Mouse (Mus musculus) cerebellum, postnatal 25 days (tissue): ENCODE data around the gene Olfr624.
"Not testable (repeated sequence)": the region's sequence is repeated elsewhere in the genome, so short reads cannot be mapped to it uniquely, and the experiment has no call there.

ENCODE experiments used
- DNase-seq, 2 experiments: peaks; one replicate each; pipeline ENCODE4 v3.0.0; 2021; ENCODE audit warnings: mixed read lengths in 2 of 2

Olfr624 gene

DNA sequence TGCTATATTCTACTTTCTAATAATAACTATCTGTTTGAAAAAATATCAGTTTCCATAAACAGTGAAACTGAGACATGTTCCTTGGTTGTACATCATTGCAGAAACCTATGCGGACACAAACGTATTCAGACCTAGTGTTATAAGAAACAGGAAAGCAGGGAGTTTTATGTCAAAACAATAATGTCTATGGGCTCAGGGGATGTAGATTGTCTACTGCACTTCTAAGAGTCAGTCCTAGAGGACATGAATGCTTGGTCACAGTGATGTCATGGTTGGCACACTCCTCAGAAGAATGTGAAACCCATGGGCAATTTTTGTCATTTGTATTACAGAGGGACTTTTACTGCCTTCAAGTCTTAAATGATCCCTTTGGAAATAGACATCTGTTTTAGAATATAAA, at the start of gene Olfr624:
TSS of gene Olfr624 (minus strand) at position 101 of the 400 bp plus-strand sequence.
- no peak for DNase-seq

DNA sequence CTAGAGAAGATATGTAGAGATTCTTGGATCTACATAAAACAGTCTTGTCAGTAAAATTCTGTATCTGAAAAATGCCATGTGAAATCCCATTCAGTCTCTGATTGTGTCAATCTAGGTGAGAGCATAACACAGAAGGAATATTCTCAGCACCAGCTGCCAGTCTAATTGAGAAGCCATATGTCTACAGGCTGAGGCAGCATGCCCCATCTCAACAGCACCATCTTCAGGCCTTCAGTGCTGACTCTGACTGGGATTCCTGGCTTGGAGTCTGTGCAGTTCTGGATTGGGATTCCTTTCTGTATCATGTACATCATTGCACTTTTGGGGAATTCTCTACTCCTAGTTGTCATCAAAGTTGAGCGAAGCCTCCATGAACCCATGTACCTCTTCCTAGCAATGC, 45.4 kb upstream of the Olfr624 start:
- DNase-seq, result not testable (repeated sequence)

DNA sequence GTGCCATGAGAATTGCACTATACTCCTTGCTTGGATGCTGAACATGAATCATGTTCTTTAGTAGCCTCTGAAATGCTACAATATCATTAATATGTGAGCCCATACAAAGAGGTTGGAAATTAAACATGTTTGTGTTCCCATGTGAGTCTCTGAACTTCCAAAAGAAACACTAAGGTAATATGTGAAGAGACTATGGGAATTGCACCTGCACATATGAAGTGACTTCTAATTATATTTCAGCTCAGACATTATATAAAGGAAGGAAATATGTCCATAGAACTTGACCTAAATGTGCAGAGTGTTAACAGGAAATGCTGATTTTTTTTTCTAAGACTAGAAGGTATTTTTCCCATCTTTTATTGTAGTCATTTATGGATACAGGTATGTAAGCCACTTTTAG, 43.4 kb upstream of the Olfr624 start, which contains the start of gene Olfr243:
TSS of gene Olfr243 (plus strand) at position 301 of the 400 bp plus-strand sequence.
- no peak for DNase-seq

DNA sequence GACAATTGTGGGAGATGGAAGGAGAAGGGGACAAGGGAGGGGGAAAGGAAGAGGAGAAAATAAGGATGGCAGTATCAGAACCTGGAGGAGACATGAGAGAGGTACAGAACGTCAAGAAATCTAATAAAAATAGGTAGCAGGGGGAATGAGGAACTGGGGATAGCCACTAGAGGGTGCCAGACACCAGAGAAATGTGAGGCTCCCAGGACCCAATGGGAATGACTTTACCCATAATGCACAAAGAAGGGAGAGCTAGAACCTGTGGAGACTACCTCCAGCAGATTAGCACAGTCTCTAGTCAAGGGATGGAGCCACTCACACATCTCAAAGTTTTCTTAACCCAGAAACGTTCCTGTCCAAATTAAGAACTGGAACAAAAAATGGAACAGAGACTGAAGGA, 41.0 kb upstream of the Olfr624 start:
- DNase-seq, result no peak

DNA sequence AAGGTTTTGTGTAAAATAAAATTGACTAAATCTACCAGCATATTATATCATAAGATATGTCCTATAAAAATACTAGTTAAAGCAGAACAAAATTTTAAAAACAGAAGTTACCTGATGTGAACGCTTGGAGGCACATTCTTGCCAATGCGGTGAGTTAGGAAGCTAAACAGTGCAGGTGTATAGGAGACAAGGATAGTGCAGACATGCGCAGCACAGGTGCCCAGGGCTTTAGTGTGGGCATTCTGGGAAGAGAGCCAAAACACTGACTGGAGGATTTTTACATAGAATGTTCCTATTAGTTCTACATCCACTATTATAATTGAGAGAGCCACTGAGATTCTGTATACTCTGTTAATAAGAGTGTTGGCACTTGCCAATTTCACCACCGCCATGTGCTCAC, 28.5 kb upstream of the Olfr624 start:
- no peak for DNase-seq

DNA sequence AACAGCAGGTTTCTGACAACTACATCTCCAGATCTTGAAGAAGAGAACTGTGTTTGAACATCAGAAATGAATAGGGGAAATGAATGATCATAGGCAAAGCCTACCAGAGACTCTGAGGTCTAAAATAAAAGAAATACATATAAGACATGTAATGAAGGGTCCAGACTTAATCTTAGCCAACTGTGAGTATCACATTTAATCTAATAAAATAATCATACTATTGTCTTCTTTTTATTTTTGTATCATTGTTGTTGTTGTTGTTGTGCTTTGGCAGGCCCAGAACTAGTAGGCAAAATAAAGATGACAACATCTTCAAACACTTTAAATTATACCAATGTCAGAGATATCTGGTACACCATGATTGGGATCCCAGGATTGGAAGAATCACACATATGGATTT, 11.4 kb upstream of the Olfr624 start, which contains the start of gene Olfr625-ps1:
TSS of gene Olfr625-ps1 (plus strand) at position 301 of the 400 bp plus-strand sequence.
- no peak for DNase-seq

DNA sequence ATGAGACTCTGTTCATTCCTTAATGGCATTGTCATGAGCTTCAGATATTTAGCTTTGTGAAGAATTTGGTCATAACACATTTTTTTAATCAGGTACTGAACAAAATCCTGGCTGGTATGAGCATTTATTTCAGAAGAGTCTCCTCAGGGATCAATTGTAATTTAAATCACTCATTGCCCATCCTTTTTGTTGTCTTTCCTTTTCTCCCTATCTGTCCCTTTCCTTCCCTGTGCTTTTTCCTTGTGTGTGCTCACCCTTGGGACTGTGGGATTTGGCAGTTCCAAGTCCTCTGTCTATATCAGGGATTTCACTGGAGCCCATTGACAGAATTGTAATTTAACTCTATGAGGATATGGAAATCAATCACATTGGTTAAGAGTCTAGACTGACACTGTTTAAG, 7.4 kb downstream of the Olfr624 start, which contains the start of gene Olfr623:
TSS of gene Olfr623 (minus strand) at position 101 of the 400 bp plus-strand sequence.
- DNase-seq, result no peak

DNA sequence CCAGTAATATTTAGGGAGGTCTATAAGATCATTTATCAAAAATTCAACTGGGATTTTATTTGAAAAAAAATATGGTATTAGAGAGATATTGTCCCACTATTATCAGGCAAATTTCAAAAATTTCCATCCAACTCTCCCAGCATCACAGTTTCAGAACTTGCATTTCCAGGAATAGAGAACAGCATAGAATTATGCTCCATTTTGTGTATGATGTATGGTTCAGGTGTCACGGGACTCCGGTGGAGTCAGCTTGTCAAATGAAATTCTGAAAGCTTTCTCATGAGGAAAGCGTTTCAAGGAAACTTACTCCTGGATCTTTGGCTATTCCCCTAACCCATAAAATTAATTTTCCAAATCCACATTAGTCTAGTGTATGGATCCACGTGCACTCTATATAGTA, 26.9 kb downstream of the Olfr624 start:
- no peak for DNase-seq

DNA sequence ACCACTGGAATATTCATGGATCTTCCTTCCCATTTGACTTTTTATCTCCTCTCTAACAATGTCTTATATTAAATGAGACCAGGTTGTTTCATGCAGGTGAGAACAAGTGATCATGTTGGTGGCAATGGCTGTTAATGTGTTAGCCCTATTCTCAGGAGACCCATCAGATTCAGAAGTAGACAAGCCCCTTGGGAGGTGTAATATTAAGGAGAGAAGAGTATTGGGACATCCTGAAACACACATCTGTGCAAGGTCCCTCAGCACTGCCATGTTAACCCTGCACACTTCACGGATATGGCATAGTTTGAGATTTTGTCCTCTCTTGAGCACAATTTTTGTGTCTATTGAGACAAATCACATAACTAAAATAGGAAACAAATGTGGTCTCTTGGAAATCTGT, 28.4 kb downstream of the Olfr624 start, which contains the start of gene Olfr622:
TSS of gene Olfr622 (minus strand) at position 101 of the 400 bp plus-strand sequence.
- DNase-seq, result no peak

DNA sequence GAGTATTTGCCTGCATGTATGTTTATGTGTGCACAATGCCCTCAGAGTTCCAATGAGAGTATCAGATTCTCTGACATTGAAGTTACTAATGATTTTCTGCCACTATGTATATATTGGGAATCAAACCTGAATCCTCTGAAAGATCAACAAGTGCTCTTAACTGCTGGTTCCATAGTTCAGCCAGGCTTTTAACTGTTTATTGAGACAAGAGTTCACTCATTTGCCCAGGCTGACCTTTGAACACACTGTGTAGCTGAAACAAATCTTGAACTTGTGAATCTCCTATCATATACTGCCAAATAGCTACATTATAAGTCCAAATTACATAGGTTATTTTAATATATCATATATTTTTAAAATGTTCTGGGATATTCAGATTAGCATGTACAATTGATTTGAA, 34.2 kb downstream of the Olfr624 start:
- no peak for DNase-seq
